Mouse (Mus musculus): ENCODE results near the gene Sh3bp5. TPM values are rescaled to one million over a fixed set of nuclear protein-coding genes. Genes with fewer than 3 reads are reported as not detected.
"Not testable (repeated sequence)": the region's sequence is repeated elsewhere in the genome, so short reads cannot be mapped to it uniquely, and the experiment has no call there.

The Sh3bp5 gene
- 100 to 1,000 TPM; 158 to 165 TPM for total RNA-seq (2021)
- long read RNA-seq, transcript Sh3bp5-201 (9 exons, 2,684 nt) = major isoform, 196 of 213 reads
- long read RNA-seq, partial matches to known transcripts = 11 of 213 reads
- long read RNA-seq, other reads (novel, unspliced or antisense) = 6 of 213 reads

GRCm38 (mm10) chr14:31435930-31436693 lies at the start of gene Sh3bp5:
Gene Sh3bp5, minus strand, starts transcription at chr14:31436078.
- peak; percentile 86 to 96 for DNase-seq (ENCODE audit: low spot score in 2 of 2)

GRCm38 (mm10) chr14:31482417-31482816 lies 46.5 kb upstream of the Sh3bp5 start:
- DNase-seq (ENCODE audit: low spot score in 2 of 2) = no peak

GRCm38 (mm10) chr14:31473297-31473696 lies 37.4 kb upstream of the Sh3bp5 start:
- no peak for DNase-seq (ENCODE audit: low spot score in 2 of 2)

GRCm38 (mm10) chr14:31472451-31473061 lies 36.7 kb upstream of the Sh3bp5 start:
- peak; percentile 25 to 84 for DNase-seq (ENCODE audit: low spot score in 2 of 2)

- DNase-seq (ENCODE audit: low spot score in 2 of 2) = no peak
Measured at GRCm38 (mm10) chr14:31469711-31470110, 33.8 kb upstream of the Sh3bp5 start.

- no peak for DNase-seq (ENCODE audit: low spot score in 2 of 2)
Measured at GRCm38 (mm10) chr14:31464176-31464575, 28.3 kb upstream of the Sh3bp5 start.

GRCm38 (mm10) chr14:31462886-31463285 lies 27.0 kb upstream of the Sh3bp5 start:
- no peak for DNase-seq (ENCODE audit: low spot score in 2 of 2)

GRCm38 (mm10) chr14:31462226-31462625 lies 26.3 kb upstream of the Sh3bp5 start:
- DNase-seq (ENCODE audit: low spot score in 2 of 2) = not testable (repeated sequence)

GRCm38 (mm10) chr14:31458006-31458405 lies 22.1 kb upstream of the Sh3bp5 start:
- DNase-seq (ENCODE audit: low spot score in 2 of 2) = no peak

- DNase-seq (ENCODE audit: low spot score in 2 of 2) = peak in 1 of 2 experiments; percentile 64
Measured at GRCm38 (mm10) chr14:31456064-31456721, 20.3 kb upstream of the Sh3bp5 start.

GRCm38 (mm10) chr14:31454849-31455566 lies 19.1 kb upstream of the Sh3bp5 start:
- no peak for DNase-seq (ENCODE audit: low spot score in 2 of 2)

- not testable (repeated sequence) for DNase-seq (ENCODE audit: low spot score in 2 of 2)
Measured at GRCm38 (mm10) chr14:31453946-31454345, 18.1 kb upstream of the Sh3bp5 start.

- no peak for DNase-seq (ENCODE audit: low spot score in 2 of 2)
Measured at GRCm38 (mm10) chr14:31448994-31449393, 13.1 kb upstream of the Sh3bp5 start.

GRCm38 (mm10) chr14:31443616-31444015 lies 7.7 kb upstream of the Sh3bp5 start:
- DNase-seq (ENCODE audit: low spot score in 2 of 2) = no peak

GRCm38 (mm10) chr14:31440725-31441124 lies 4.8 kb upstream of the Sh3bp5 start:
- no peak for DNase-seq (ENCODE audit: low spot score in 2 of 2)

- DNase-seq (ENCODE audit: low spot score in 2 of 2) = no peak
Measured at GRCm38 (mm10) chr14:31440230-31440629, 4.4 kb upstream of the Sh3bp5 start.

GRCm38 (mm10) chr14:31439279-31439678 lies 3.4 kb upstream of the Sh3bp5 start:
- DNase-seq (ENCODE audit: low spot score in 2 of 2) = no peak

- peak in 1 of 2 experiments; percentile 70 for DNase-seq (ENCODE audit: low spot score in 2 of 2)
Measured at GRCm38 (mm10) chr14:31437826-31438529, 2.1 kb upstream of the Sh3bp5 start.

- peak in 1 of 2 experiments; percentile 44 for DNase-seq (ENCODE audit: low spot score in 2 of 2)
Measured at GRCm38 (mm10) chr14:31435018-31435915, 611 bp downstream of the Sh3bp5 start.

All from layer of hippocampus, adult 18-20 months (tissue).